Mouse (Mus musculus) MEL (cell line): ENCODE results near the gene Gla. TPM values are rescaled to one million over a fixed set of nuclear protein-coding genes. Genes with fewer than 3 reads are reported as not detected.

Experiments used
- DNase-seq: peaks from one replicate; pipeline ENCODE4 v3.0.0; 2011; ENCODE audit warnings: low read depth, low spot score
- H3K27ac ChIP-seq: 2 replicates; pipeline ENCODE4 v1.5.1; 2012; ENCODE audit warnings: low read depth, mild to moderate bottlenecking, control low read depth, low read length, moderate library complexity; ENCODE audit not compliant: control insufficient read depth
- H3K27me3 ChIP-seq, 2 experiments: fragments of 150-350 bp in 1 of 2; sonication (generic) in 1 of 2; 2 replicates each; pipeline ENCODE4 v1.6.1; 2012; ENCODE audit warnings: low read length in 2 of 2, mild to moderate bottlenecking in 2 of 2, improper control_type of control experiment in 1 of 2, moderate library complexity in 1 of 2; ENCODE audit not compliant: insufficient read depth in 2 of 2, control insufficient read depth in 1 of 2
- H3K36me3 ChIP-seq, 2 experiments: 2 replicates each; pipeline ENCODE4 v1.6.1; 2012 to 2014; ENCODE audit warnings: low read length in 2 of 2, improper control_type of control experiment in 1 of 2, inconsistent platforms in 1 of 2, mild to moderate bottlenecking in 1 of 2; ENCODE audit not compliant: insufficient read depth in 2 of 2, control insufficient read depth in 1 of 2
- H3K4me1 ChIP-seq, 2 experiments: fragments of 150-350 bp in 1 of 2; sonication (generic) in 1 of 2; 2 replicates each; pipeline ENCODE4 v1.6.1; 2012; ENCODE audit warnings: low read length in 2 of 2, improper control_type of control experiment in 1 of 2, mild to moderate bottlenecking in 1 of 2; ENCODE audit not compliant: insufficient read depth in 2 of 2, control insufficient read depth in 1 of 2
- H3K4me3 ChIP-seq, 2 experiments: fragments of 150-350 bp in 1 of 2; sonication (generic) in 1 of 2; 2 replicates each; pipeline ENCODE4 v1.5.1; 2012; ENCODE audit warnings: low read depth in 2 of 2, low read length in 2 of 2, mild to moderate bottlenecking in 2 of 2, moderate library complexity in 2 of 2, control low read depth in 1 of 2, improper control_type of control experiment in 1 of 2; ENCODE audit not compliant: control insufficient read depth in 1 of 2, insufficient read depth in 1 of 2
- H3K79me2 ChIP-seq: 2 replicates; pipeline ENCODE4 v1.6.1; 2012; ENCODE audit warnings: mild to moderate bottlenecking, low read length, moderate library complexity; ENCODE audit not compliant: control insufficient read depth, poor library complexity, insufficient read depth
- H3K9ac ChIP-seq: 2 replicates; pipeline ENCODE4 v1.6.1; 2012; ENCODE audit warnings: low read depth, mild to moderate bottlenecking, control low read depth, low read length, moderate library complexity; ENCODE audit not compliant: control insufficient read depth, poor library complexity, severe bottlenecking
- H3K9me3 ChIP-seq: fragments of 150-350 bp; sonication (generic); replicated peaks from 2 replicates; pipeline ENCODE4 v1.6.1; 2012; ENCODE audit warnings: mild to moderate bottlenecking, low read length, improper control_type of control experiment, moderate library complexity; ENCODE audit not compliant: insufficient read depth
- CHD1 ChIP-seq: IDR thresholded peaks from 2 replicates; pipeline ENCODE4 v1.6.1; 2012; ENCODE audit warnings: low read depth, mild to moderate bottlenecking, inconsistent platforms, low read length, improper control_type of control experiment
- CHD2 ChIP-seq: IDR thresholded peaks from 2 replicates; pipeline ENCODE4 v1.6.1; 2011; ENCODE audit warnings: low read length, improper control_type of control experiment
- E2F4 ChIP-seq: IDR thresholded peaks from 2 replicates; pipeline ENCODE4 v1.6.1; 2011; ENCODE audit warnings: low read depth, low read length, improper control_type of control experiment, borderline replicate concordance
- EP300 ChIP-seq, 2 experiments: IDR thresholded peaks; 2 replicates each; pipeline ENCODE4 v1.6.1; 2011; ENCODE audit warnings: improper control_type of control experiment in 2 of 2, low read length in 2 of 2, low read depth in 1 of 2, mild to moderate bottlenecking in 1 of 2
- GABPA ChIP-seq: IDR thresholded peaks from 2 replicates; pipeline ENCODE4 v1.6.1; 2012; ENCODE audit warnings: low read depth, mild to moderate bottlenecking, inconsistent platforms, low read length, improper control_type of control experiment, moderate library complexity
- KAT2A ChIP-seq: conservative IDR thresholded peaks from 2 replicates; pipeline ENCODE4 v1.6.1; 2012; ENCODE audit warnings: low read depth, low read length, improper control_type of control experiment, inconsistent platforms
- MAFK ChIP-seq: IDR thresholded peaks from 2 replicates; pipeline ENCODE4 v1.6.1; 2011; ENCODE audit warnings: low read depth, mild to moderate bottlenecking, low read length, improper control_type of control experiment, borderline replicate concordance
- MAX ChIP-seq: IDR thresholded peaks from 2 replicates; pipeline ENCODE4 v1.6.1; 2011; ENCODE audit warnings: low read length, improper control_type of control experiment
- MAZ ChIP-seq: IDR thresholded peaks from 2 replicates; pipeline ENCODE4 v1.6.1; 2012; ENCODE audit warnings: low read depth, mild to moderate bottlenecking, inconsistent platforms, low read length, improper control_type of control experiment
- MEF2A ChIP-seq: IDR thresholded peaks from 2 replicates; pipeline ENCODE4 v1.6.1; 2014; ENCODE audit warnings: low read depth, mild to moderate bottlenecking, inconsistent platforms, low read length, improper control_type of control experiment; ENCODE audit not compliant: poor library complexity, insufficient replicate concordance, severe bottlenecking; ENCODE audit errors: extremely low read depth
- MXI1 ChIP-seq: IDR thresholded peaks from 2 replicates; pipeline ENCODE4 v1.6.1; 2011; ENCODE audit warnings: mild to moderate bottlenecking, low read depth, low read length, improper control_type of control experiment
- MYB ChIP-seq: IDR thresholded peaks from 2 replicates; pipeline ENCODE4 v1.6.1; 2011; ENCODE audit warnings: mild to moderate bottlenecking, low read depth, low read length, improper control_type of control experiment
- MYC ChIP-seq: IDR thresholded peaks from 2 replicates; pipeline ENCODE4 v1.6.1; 2011; ENCODE audit warnings: low read depth, mild to moderate bottlenecking, low read length, improper control_type of control experiment, moderate library complexity
- NELFE ChIP-seq: IDR thresholded peaks from 2 replicates; pipeline ENCODE4 v1.6.1; 2011; ENCODE audit warnings: low read depth, low read length, improper control_type of control experiment
- POLR2A ChIP-seq, 2 experiments: IDR thresholded peaks; 2 replicates each; pipeline ENCODE4 v1.6.1; 2011 to 2012; ENCODE audit warnings: low read length in 2 of 2, mild to moderate bottlenecking in 2 of 2, control low read depth in 1 of 2, improper control_type of control experiment in 1 of 2, low read depth in 1 of 2, moderate library complexity in 1 of 2; ENCODE audit not compliant: control insufficient read depth in 1 of 2, insufficient read depth in 1 of 2, poor library complexity in 1 of 2
- RCOR1 ChIP-seq: IDR thresholded peaks from 2 replicates; pipeline ENCODE4 v1.6.1; 2012; ENCODE audit warnings: low read depth, mild to moderate bottlenecking, inconsistent platforms, low read length, improper control_type of control experiment
- SIN3A ChIP-seq: IDR thresholded peaks from 2 replicates; pipeline ENCODE4 v1.6.1; 2012; ENCODE audit warnings: low read length, improper control_type of control experiment, inconsistent platforms
- SMC3 ChIP-seq: IDR thresholded peaks from 2 replicates; pipeline ENCODE4 v1.6.1; 2011; ENCODE audit warnings: low read depth, low read length, improper control_type of control experiment
- TAL1 ChIP-seq: IDR thresholded peaks from 2 replicates; pipeline ENCODE4 v1.6.1; 2012; ENCODE audit warnings: mild to moderate bottlenecking, inconsistent platforms, low read length, moderate library complexity, mixed read lengths
- TBP ChIP-seq: IDR thresholded peaks from 2 replicates; pipeline ENCODE4 v1.8.0; 2011; ENCODE audit warnings: low read depth, low read length, improper control_type of control experiment
- TCF12 ChIP-seq: IDR thresholded peaks from 2 replicates; pipeline ENCODE4 v1.6.1; 2014; ENCODE audit warnings: low read depth, mild to moderate bottlenecking, inconsistent platforms, low read length, improper control_type of control experiment, moderate library complexity
- UBTF ChIP-seq: IDR thresholded peaks from 2 replicates; pipeline ENCODE4 v1.6.1; 2012; ENCODE audit warnings: low read depth, mild to moderate bottlenecking, inconsistent platforms, low read length, improper control_type of control experiment, moderate library complexity, borderline replicate concordance; ENCODE audit not compliant: insufficient read depth
- USF1 ChIP-seq: IDR thresholded peaks from 2 replicates; pipeline ENCODE4 v1.6.1; 2014; ENCODE audit warnings: low read depth, mild to moderate bottlenecking, inconsistent platforms, low read length, improper control_type of control experiment, moderate library complexity
- USF2 ChIP-seq, 2 experiments: IDR thresholded peaks; 2 replicates each; pipeline ENCODE4 v1.6.1; 2011 to 2012; ENCODE audit warnings: improper control_type of control experiment in 2 of 2, low read length in 2 of 2, borderline replicate concordance in 1 of 2, inconsistent platforms in 1 of 2, low read depth in 1 of 2, mild to moderate bottlenecking in 1 of 2; ENCODE audit not compliant: insufficient read depth in 1 of 2
- polyA plus RNA-seq, 2 experiments: library from polyadenylated mRNA; stranded (reverse) in 1 of 2; unstranded in 1 of 2; fragments of >175 nt in 1 of 2; fragments of >200 nt in 1 of 2; gene quantifications; 2 replicates each; pipeline versions ENCODE4 v1.2.1 to v1.2.4; 2012; ENCODE audit warnings: low replicate concordance in 2 of 2, low read depth in 1 of 2; ENCODE audit not compliant: insufficient read length in 2 of 2, insufficient read depth in 1 of 2, missing spikeins in 1 of 2
- total RNA-seq: library from RNA; depleted of rRNA; stranded (reverse); fragments of 300-350 nt; gene quantifications from 2 replicates; pipeline ENCODE4 v1.2.3, GENCODE M21; 2012

Gla gene
- total and polyA plus RNA-seq, 3 experiments: 10.2 to 17.0 TPM; not detected in 1

DNA sequence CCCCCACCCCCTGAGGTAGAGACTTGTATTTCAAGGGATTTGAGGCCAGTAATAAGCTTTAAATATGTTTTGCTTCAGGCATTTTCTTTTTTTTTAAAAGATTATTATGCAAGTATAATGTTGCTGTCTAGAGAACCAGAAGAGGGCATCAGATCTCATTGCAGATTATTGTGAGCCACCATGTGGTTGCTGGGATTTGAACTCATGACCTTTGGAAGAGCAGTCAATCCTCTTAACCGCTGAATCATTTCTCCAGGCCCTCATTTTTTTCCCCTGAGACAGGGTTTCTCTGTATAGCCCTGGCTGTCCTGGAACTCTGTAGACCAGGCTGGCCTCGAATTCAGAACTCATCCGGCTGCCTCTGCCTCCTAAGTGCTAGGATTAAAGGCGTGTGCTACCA lies 12.7 kb downstream of the Gla start:
- Histone ChIP-seq H3K4me3 (peak overlapping the region in 1 of 2 experiments; percentile 15; a peak in 1 of 4 replicates), H3K27me3 (no peaks in the 10 kb centered on the region), H3K36me3 (peaks cover 18 to 35% of the 10 kb centered on the region in 2 experiments), H3K4me1 (peaks cover 7 to 12% of the 10 kb centered on the region in 2 experiments; a peak in 3 of 4 replicates), H3K27ac (peak overlapping the region; percentile 45), H3K9ac (peak overlapping the region; percentile 69; the same call in 1 of the 2 replicates), H3K79me2 (peaks cover 42% of the 10 kb centered on the region), H3K9me3 (no peaks in the 10 kb centered on the region)
- no peak for DNase-seq
- TF ChIP-seq MYC: no peak
- TF ChIP-seq POLR2A (IDR thresholded peaks at IDR 0.05; ENCODE audit: control insufficient read depth in 1 of 2, insufficient read depth in 1 of 2, low read depth in 1 of 2, low read length in 2 of 2, poor library complexity in 1 of 2): no peak
- no peak for TF ChIP-seq SMC3
- TF ChIP-seq CHD1: no peak
- TF ChIP-seq USF2 (IDR thresholded peaks at IDR 0.05; ENCODE audit: borderline replicate concordance in 1 of 2, insufficient read depth in 1 of 2, low read depth in 1 of 2, low read length in 2 of 2): no peak
- TF ChIP-seq GABPA: no peak
- no peak for TF ChIP-seq MYB
- no peak for TF ChIP-seq MAX

DNA sequence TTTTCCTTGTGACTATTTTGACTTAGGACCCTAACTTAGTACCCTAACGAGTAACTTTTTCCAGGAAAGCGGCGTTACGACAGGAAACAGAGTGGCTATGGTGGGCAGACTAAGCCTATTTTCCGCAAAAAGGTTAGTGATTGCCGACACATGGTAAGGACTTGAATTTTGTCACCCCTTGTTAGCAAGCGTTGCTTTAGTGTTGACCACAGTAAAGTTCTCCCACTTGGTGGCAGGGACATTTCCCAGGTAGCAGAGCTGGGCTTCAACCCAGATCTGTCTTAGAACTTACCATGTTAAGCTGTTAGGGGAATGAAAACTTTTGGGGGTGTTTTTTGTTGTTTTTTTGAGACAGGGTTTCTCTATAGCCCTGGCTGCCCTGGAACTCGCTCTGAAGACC lies 14.5 kb downstream of the Gla start:
- Histone ChIP-seq H3K36me3 (peaks cover 18 to 35% of the 10 kb centered on the region in 2 experiments), H3K27ac (peak overlapping the region; percentile 84), H3K4me3 (peak overlapping the region; percentile 59 to 70), H3K9ac (peak overlapping the region; percentile 69), H3K79me2 (peaks cover 59% of the 10 kb centered on the region), H3K4me1 (peaks cover 7 to 12% of the 10 kb centered on the region in 2 experiments; a peak in 3 of 4 replicates), H3K9me3 (no peaks in the 10 kb centered on the region), H3K27me3 (no peaks in the 10 kb centered on the region)
- TF ChIP-seq UBTF: no peak
- no peak for TF ChIP-seq USF1
- DNase-seq: peak; percentile 52

DNA sequence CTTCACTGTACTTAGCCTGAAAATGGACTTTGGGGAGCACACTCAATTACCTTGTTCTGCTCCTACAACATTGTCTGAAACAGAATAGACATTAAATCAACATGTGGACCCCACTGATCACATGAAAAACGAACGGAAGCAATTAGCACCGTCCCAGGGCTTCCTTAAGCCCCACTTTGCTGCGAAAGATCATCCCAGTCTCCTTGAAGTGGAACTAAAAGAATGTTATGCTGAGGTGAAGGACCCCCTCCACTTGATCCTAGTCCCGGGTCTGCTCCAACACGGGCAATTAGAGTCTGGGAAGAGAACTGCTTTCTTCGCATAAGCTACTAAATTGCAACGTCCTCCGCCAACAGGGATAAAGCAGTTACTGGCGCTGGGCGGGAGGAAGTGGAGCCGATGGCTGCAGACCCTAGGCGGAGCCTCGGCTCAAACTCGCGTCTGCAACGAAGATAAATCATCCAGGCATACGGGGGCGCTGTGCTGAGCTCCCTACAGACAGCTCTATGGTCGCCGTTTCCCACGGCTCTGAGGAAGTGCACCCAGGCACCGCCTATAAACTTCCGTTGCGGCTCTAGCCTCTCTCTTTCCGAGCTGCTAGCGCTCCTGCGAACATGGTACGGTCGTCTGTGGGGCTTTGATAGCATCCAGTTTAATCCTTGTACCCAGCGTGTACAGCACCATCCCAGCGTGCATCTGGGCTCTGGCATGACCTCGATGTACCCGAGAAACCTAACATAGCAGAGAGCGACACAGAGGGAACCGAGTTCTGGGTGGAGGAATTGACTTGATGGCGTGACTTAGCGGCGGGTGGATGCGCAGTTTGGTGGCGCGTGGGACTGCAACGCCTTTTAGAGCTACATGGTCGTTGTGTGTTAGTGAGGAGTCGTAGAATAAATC lies 15.6 kb downstream of the Gla start, which contains the start of gene Rpl36a:
Gene Rpl36a, plus strand, starts transcription at position 552 of the 900 bp plus-strand sequence.
- Histone ChIP-seq H3K27me3 (no peaks in the 10 kb centered on the region), H3K9ac (peak within 1 kb of the TSS; percentile 85), H3K4me3 (peak within 1 kb of the TSS; percentile 70 to 75), H3K27ac (peak within 1 kb of the TSS; percentile 99), H3K9me3 (no peaks in the 10 kb centered on the region), H3K79me2 (peaks cover 70% of the 10 kb centered on the region), H3K4me1 (peaks cover 7 to 18% of the 10 kb centered on the region in 2 experiments; a peak in 3 of 4 replicates), H3K36me3 (peaks cover 18 to 43% of the 10 kb centered on the region in 2 experiments)
- peak; percentile 100 for DNase-seq
- TF ChIP-seq RCOR1: no peak
- no peak for TF ChIP-seq CHD2
- TF ChIP-seq UBTF: no peak
- no peak for TF ChIP-seq SIN3A
- TF ChIP-seq MAZ: no peak
- TF ChIP-seq MXI1: no peak
- no peak for TF ChIP-seq MEF2A
- TF ChIP-seq E2F4: no peak
- TF ChIP-seq KAT2A: no peak
- TF ChIP-seq TAL1: peak; percentile 23; the same call in 1 of the 2 replicates
- TF ChIP-seq TBP: no peak
- no peak for TF ChIP-seq GABPA
- TF ChIP-seq USF2 (IDR thresholded peaks at IDR 0.05; ENCODE audit: borderline replicate concordance in 1 of 2, insufficient read depth in 1 of 2, low read depth in 1 of 2, low read length in 2 of 2): no peak
- TF ChIP-seq MAFK: no peak
- TF ChIP-seq EP300 (IDR thresholded peaks at IDR 0.05; ENCODE audit: low read depth in 1 of 2, low read length in 2 of 2): no peak
- TF ChIP-seq TCF12: no peak
- TF ChIP-seq NELFE: no peak
